ENCODE assay signal across 8 mouse cellular contexts in genomic region chr11:55423756-55424155, GRCm38 (mm10). TPM values are rescaled to one million over a fixed set of nuclear protein-coding genes. Genes with fewer than 3 reads are reported as not detected.
A peak's percentile ranks its signal among the peaks of the same experiment; 100 is the strongest.
DNase-seq lines count a peak whose midpoint lies in the region; ATAC-seq lines count a peak whose summit lies in the region.

No protein-coding gene starts in this region.

- no peak overlapping the region for H3K4me3 ChIP-seq in heart, embryonic 13.5 days
- H3K4me3 ChIP-seq in midbrain, embryonic 13.5 days (replicated peaks) = no peak overlapping the region

- H3K4me1 ChIP-seq in heart, embryonic 13.5 days = peaks cover 62% of the 10 kb centered on the region
- peaks cover 53% of the 10 kb centered on the region for H3K4me1 ChIP-seq in midbrain, embryonic 13.5 days (replicated peaks)

- no peaks in the 10 kb centered on the region for H3K9me3 ChIP-seq in heart, embryonic 13.5 days
- no peaks in the 10 kb centered on the region for H3K9me3 ChIP-seq in midbrain, embryonic 13.5 days

- intact Hi-C loops in heart, postnatal 36 days (cut with DNase I) = no loop called here
- intact Hi-C loops in heart, postnatal 10 days (cut with DNase I) = no loop called here

- ATAC-seq in heart, embryonic 13.5 days (ENCODE audit: extremely low read depth, insufficient number of reproducible peaks, low FRiP score, low TSS enrichment) = no peak
- ATAC-seq in midbrain, embryonic 13.5 days = peak; percentile 85
- no peak; the same call in 1 of the 2 replicates for ATAC-seq in megakaryocyte progenitor cell, adult 5-6 weeks (replicated peaks; ENCODE audit: poor library complexity)

- DNase-seq in heart, postnatal 36 days = no peak
- DNase-seq in MN1 (ENCODE audit: low spot score) = peak; percentile 86
- peak; percentile 40 to 42 for DNase-seq in cerebellum, postnatal 36 days
- peak; percentile 48 to 61 for DNase-seq in heart, postnatal 10 days
- no peak for DNase-seq in frontal cortex, postnatal 14 days (ENCODE audit: low spot score in 2 of 2)

- peak overlapping the region; percentile 37; the same call in 1 of the 2 replicates for H3K9ac ChIP-seq in heart, embryonic 13.5 days
- no peak overlapping the region for H3K9ac ChIP-seq in midbrain, embryonic 13.5 days (replicated peaks)

- WGBS in heart, embryonic 13.5 days = 23% methylated on average over 4 of the region's 4 CpGs
- WGBS in midbrain, embryonic 13.5 days = 8% methylated on average over 4 of the region's 4 CpGs

- no peaks in the 10 kb centered on the region for H3K27me3 ChIP-seq in heart, embryonic 13.5 days (replicated peaks)
- peaks cover 4% of the 10 kb centered on the region; the same call in 1 of the 2 replicates for H3K27me3 ChIP-seq in midbrain, embryonic 13.5 days

- no peak overlapping the region for H3K4me2 ChIP-seq in heart, embryonic 13.5 days
- H3K4me2 ChIP-seq in midbrain, embryonic 13.5 days (replicated peaks) = no peak overlapping the region

- H3K27ac ChIP-seq in heart, embryonic 13.5 days (replicated peaks) = peak overlapping the region; percentile 87
- peak overlapping the region; percentile 76 for H3K27ac ChIP-seq in midbrain, embryonic 13.5 days

- no peaks in the 10 kb centered on the region for H3K36me3 ChIP-seq in heart, embryonic 13.5 days
- H3K36me3 ChIP-seq in midbrain, embryonic 13.5 days = no peaks in the 10 kb centered on the region

RNA-seq across cellular contexts. Expression of gene Sparc, which starts 0.8 kb away (rescaled TPM):
- 1,654 and 1,741 TPM in 2 replicates for polyA plus RNA-seq in heart, embryonic 13.5 days (2015; fragmentation: Nextera tagmentation; extraction: Ambion mirVana)
- 100 to 1,000 TPM; 645 to 801 TPM for total RNA-seq in heart, postnatal 36 days (2021)
- total RNA-seq in heart, postnatal 10 days (2021) = 1,000 to 10,000 TPM; 1,750 to 1,767 TPM
- 374 and 417 TPM in 2 replicates for polyA plus RNA-seq in midbrain, embryonic 13.5 days (2015; fragmentation: Nextera tagmentation; extraction: Ambion mirVana)
- total RNA-seq in megakaryocyte progenitor cell, adult 5-6 weeks (2015) = not detected in 2 replicates
- total RNA-seq in megakaryocyte progenitor cell, adult 5-6 weeks (2017) = not detected in 2 replicates

RNA-seq across cellular contexts. Expression of gene Atox1, which starts 37.3 kb away (rescaled TPM):
- 283 and 302 TPM in 2 replicates for polyA plus RNA-seq in heart, embryonic 13.5 days (2015; fragmentation: Nextera tagmentation; extraction: Ambion mirVana)
- total RNA-seq in heart, postnatal 36 days (2021) = 100 to 1,000 TPM; 117 to 124 TPM
- 100 to 1,000 TPM; 168 to 169 TPM for total RNA-seq in heart, postnatal 10 days (2021)
- polyA plus RNA-seq in midbrain, embryonic 13.5 days (2015; fragmentation: Nextera tagmentation; extraction: Ambion mirVana) = 258 and 274 TPM in 2 replicates
- total RNA-seq in megakaryocyte progenitor cell, adult 5-6 weeks (2015) = 120 TPM in 2 replicates
- total RNA-seq in megakaryocyte progenitor cell, adult 5-6 weeks (2017) = 54.3 and 72.9 TPM in 2 replicates

RNA-seq across cellular contexts. Expression of gene G3bp1, which starts 45.7 kb away (rescaled TPM):
- polyA plus RNA-seq in heart, embryonic 13.5 days (2015; fragmentation: Nextera tagmentation; extraction: Ambion mirVana) = 111 and 113 TPM in 2 replicates
- total RNA-seq in heart, postnatal 36 days (2021) = 10 to 100 TPM; 38.8 to 39.0 TPM
- 10 to 100 TPM; 48.2 to 54.4 TPM for total RNA-seq in heart, postnatal 10 days (2021)
- polyA plus RNA-seq in midbrain, embryonic 13.5 days (2015; fragmentation: Nextera tagmentation; extraction: Ambion mirVana) = 145 and 147 TPM in 2 replicates
- total RNA-seq in megakaryocyte progenitor cell, adult 5-6 weeks (2015) = 79.3 and 85.5 TPM in 2 replicates
- total RNA-seq in megakaryocyte progenitor cell, adult 5-6 weeks (2017) = 123 and 135 TPM in 2 replicates

Comparison
In these comparisons a context has a peak if more than half of its experiments do, and no peak if none do; other contexts are left out.
1. DNase-seq: peak in MN1 (single experiment), cerebellum, postnatal 36 days (2 of 2) and heart, postnatal 10 days (2 of 2); none in heart, postnatal 36 days (0 of 2) and frontal cortex, postnatal 14 days (0 of 2).
2. RNA of gene Sparc, which starts 0.8 kb away (total RNA-seq): 1,750 to 1,767 TPM in heart, postnatal 10 days and 645 to 801 TPM in heart, postnatal 36 days; not detected in megakaryocyte progenitor cell, adult 5-6 weeks; every median in the first group is over 100 times any median in the second.